Mouse (Mus musculus) thymus, postnatal 4 days (tissue): ENCODE measurements around the gene Hoxd9.

Experiments
- DNase-seq: peaks from one replicate; pipeline ENCODE4 v3.0.0; 2021

Gene Hoxd9

GRCm38 (mm10) chr2:74735851-74736687 is 38.5 kb downstream of the Hoxd9 start:
- no peak for DNase-seq

- no peak for DNase-seq
These were observed 39.4 kb downstream of the Hoxd9 start for GRCm38 (mm10) chr2:74736688-74737577.

GRCm38 (mm10) chr2:74737578-74738070 is 40.1 kb downstream of the Hoxd9 start:
- DNase-seq: no peak

- no peak for DNase-seq
These were observed 41.3 kb downstream of the Hoxd9 start for GRCm38 (mm10) chr2:74738623-74739475.

GRCm38 (mm10) chr2:74739476-74739800 is 41.9 kb downstream of the Hoxd9 start:
- DNase-seq: no peak

DNA sequence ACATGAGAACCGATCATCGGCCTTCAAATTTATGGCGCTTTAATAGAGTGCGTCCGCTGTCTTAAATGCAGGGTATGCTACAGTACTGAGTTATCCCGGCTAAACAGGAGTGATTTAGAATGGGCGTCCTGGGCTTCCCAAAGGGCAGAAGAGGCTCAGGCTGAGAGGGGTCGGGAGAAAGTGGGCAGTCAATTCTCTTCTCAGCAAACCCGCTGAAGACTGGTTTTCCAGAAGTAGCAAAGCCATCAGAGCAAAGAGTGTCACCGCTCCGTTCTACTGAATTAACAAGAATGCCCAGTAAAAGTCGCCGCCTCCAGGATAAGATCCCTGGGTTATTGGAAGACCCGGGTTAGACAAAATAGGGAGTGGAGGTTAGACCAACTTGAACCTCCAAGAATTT is 42.3 kb downstream of the Hoxd9 start:
- no peak for DNase-seq

- no peak for DNase-seq
These were observed 43.0 kb downstream of the Hoxd9 start for GRCm38 (mm10) chr2:74740311-74741091.

GRCm38 (mm10) chr2:74741252-74741978 is 43.9 kb downstream of the Hoxd9 start:
- no peak for DNase-seq

DNA sequence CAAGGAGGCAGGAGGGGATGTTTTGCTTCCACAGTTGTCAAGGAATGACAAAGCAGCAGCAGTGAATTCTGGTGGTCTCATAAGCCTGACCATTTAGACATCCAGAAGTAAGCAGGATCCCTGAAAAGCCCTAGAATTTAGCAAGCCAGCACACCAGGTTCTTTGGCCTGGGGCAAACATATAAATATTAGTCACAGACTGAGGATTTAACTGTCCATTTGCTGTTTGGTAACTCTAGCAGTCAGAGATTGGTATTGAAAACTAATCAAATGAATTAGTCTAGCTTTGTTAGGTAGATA is 44.4 kb downstream of the Hoxd9 start:
- no peak for DNase-seq

GRCm38 (mm10) chr2:74745540-74746297 is 48.2 kb downstream of the Hoxd9 start:
- DNase-seq: no peak

DNA sequence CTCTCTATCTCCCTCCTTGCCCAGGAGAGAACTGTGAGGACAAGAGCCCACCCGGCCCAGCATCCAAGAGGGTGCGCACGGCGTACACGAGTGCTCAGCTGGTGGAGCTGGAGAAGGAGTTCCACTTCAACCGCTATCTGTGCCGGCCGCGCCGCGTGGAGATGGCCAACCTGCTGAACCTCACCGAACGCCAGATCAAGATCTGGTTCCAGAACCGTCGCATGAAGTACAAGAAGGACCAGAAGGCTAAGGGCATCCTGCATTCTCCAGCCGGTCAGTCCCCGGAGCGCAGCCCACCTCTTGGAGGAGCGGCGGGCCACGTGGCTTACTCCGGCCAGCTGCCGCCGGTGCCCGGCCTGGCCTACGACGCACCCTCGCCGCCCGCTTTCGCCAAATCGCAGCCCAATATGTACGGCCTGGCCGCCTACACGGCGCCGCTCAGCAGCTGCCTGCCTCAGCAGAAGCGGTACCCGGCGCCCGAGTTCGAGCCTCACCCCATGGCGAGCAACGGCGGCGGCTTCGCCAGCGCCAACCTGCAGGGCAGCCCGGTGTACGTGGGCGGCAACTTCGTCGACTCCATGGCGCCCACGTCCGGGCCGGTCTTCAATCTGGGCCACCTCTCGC is 48.9 kb downstream of the Hoxd9 start:
- DNase-seq: no peak

- DNase-seq: no peak
These were observed 49.5 kb downstream of the Hoxd9 start for GRCm38 (mm10) chr2:74747006-74747405.

DNA sequence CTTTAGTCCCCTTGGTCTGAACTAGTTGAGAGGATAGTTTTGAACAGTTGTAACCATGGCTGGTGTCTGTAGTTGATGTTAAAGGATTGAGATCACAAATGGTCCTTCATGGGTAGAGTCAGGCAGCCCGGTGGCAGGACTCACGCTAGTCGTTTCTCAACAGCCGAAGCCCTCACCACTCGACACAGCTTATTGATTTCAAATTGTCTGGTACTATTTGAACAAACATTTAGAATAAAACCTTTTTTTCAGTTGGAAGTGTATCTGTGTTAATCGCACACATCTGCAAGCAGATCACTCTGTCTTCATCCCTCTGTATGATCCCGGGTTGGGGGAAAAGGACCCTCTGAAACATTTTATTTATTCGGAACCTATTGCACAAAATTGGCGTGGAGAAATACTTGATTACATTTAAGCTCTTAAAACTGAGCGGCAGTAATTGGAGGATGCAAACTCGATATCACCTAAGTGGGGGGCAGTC is 50.2 kb downstream of the Hoxd9 start:
- no peak for DNase-seq

- no peak for DNase-seq
These were observed 51.0 kb downstream of the Hoxd9 start for GRCm38 (mm10) chr2:74748436-74748995.

- peak; percentile 51 for DNase-seq
These were observed 52.0 kb downstream of the Hoxd9 start for GRCm38 (mm10) chr2:74749337-74750121.
